Mouse (Mus musculus): Measurements from ENCODE around the gene Pjvk. TPM values are rescaled to one million over a fixed set of nuclear protein-coding genes. Genes with fewer than 3 reads are reported as not detected.

Gene Pjvk
- total and polyA plus RNA-seq, 3 experiments: 0.08 TPM; not detected in 2

DNA sequence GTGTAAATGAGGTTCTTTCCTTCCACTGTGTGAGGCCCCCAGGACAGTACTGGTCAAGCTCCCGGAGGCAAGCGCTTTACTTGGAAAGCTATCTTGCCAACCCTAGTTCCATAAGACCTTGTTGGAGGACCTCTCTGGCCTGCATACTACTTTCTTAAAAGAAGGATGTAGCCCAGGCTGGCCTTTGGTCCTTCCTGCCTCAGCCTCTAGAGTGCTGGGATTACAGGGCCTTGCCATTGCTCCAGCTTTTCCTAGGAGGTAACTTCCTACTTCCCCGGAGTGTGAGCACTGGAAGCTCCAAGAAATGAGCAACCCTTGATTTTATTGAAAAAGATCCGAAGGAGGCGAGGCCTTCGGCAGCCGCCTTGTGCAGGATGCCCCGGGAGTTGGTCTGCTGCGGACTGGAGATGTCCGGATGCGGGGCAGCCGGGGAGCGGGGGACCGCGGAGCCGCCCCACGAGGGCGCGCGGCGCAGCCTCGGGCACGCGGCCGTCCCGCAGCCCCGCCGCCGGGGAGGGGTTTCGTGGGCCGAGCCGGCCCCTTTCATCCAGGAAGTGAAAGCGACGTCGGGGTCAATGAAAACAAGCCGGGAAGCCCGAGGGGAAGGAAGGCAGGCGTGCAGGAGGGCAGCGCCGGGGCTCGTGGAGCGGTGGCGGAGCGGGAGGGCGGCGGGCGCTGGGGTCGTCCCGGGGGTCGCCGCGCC, 26.6 kb downstream of the Pjvk start, which contains the start of gene Plekha3:
Plekha3 (plus strand) TSS at position 557 of the 703 bp plus-strand sequence.
- H3K36me3 ChIP-seq (ENCODE audit: control insufficient read depth, insufficient read depth, low read length): peaks cover 5% of the 10 kb centered on the region; the same call in 1 of the 2 replicates
- intact Hi-C loops (cut with DNase I): loop anchor here (2.0 to 10.0 kb wide), 2 partner anchors 16 to 190 kb away; no protein-coding TSS in a partner anchor
- no peaks in the 10 kb centered on the region for H3K27me3 ChIP-seq (ENCODE audit: control insufficient read depth, insufficient read depth, low read length)
- peak within 1 kb of the TSS; percentile 81 for H3K4me3 ChIP-seq
- H3K4me1 ChIP-seq (ENCODE audit: control insufficient read depth, insufficient read depth, low read length): peaks cover 7% of the 10 kb centered on the region
- H3K79me2 ChIP-seq (replicated peaks; ENCODE audit: control insufficient read depth, insufficient read depth, low read length): peaks cover 5% of the 10 kb centered on the region
- 5% methylated on average over 41 of the region's 52 CpGs for WGBS
- H3K9ac ChIP-seq (ENCODE audit: low read depth, low read length): peak within 1 kb of the TSS; percentile 79
- TF ChIP-seq EP300 (IDR thresholded peaks at IDR 0.05; ENCODE audit: insufficient read depth, low read depth, low read length): no peak
- peak; percentile 62 for TF ChIP-seq POLR2A (IDR thresholded peaks at IDR 0.05; ENCODE audit: insufficient read depth, low read depth, low read length)
- no peak for TF ChIP-seq CTCF (IDR thresholded peaks at IDR 0.05)
- DNase-seq: peak; percentile 91
- H3K27ac ChIP-seq: peak within 1 kb of the TSS; percentile 76

DNA sequence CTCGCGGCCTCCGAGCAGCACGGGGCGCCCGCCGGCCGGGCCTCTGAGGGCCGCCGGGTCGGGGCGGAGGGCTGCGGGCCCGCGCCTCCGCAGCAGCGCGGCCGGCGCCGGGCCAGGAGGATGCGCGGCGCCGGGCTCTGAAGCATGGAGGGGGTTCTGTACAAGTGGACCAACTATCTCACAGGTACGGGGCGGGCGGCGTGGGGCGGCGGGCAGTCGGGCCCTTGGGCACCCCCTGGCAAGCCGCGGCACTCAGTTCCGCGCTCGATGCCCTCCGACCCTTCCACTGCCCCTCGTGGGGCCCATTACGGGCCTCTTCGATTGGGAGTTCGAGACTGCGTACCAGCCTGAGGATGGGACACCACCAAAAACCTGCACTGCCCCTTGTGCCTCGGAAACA, 27.2 kb downstream of the Pjvk start:
- intact Hi-C loops (cut with DNase I): loop anchor here (2.0 to 10.0 kb wide), 2 partner anchors 15 to 189 kb away; no protein-coding TSS in a partner anchor
- no peak for DNase-seq
- Histone ChIP-seq H3K27ac (peak overlapping the region; percentile 76), H3K9ac (ENCODE audit: low read depth, low read length) (peak overlapping the region; percentile 79), H3K79me2 (replicated peaks; ENCODE audit: control insufficient read depth, insufficient read depth, low read length) (peaks cover 5% of the 10 kb centered on the region), H3K36me3 (ENCODE audit: control insufficient read depth, insufficient read depth, low read length) (peaks cover 5% of the 10 kb centered on the region; the same call in 1 of the 2 replicates), H3K4me3 (peak overlapping the region; percentile 81), H3K27me3 (ENCODE audit: control insufficient read depth, insufficient read depth, low read length) (no peaks in the 10 kb centered on the region), H3K4me1 (ENCODE audit: control insufficient read depth, insufficient read depth, low read length) (peaks cover 7% of the 10 kb centered on the region)
- 1% methylated on average over 38 of the region's 44 CpGs for WGBS
- no peak for TF ChIP-seq CTCF (IDR thresholded peaks at IDR 0.05)

DNA sequence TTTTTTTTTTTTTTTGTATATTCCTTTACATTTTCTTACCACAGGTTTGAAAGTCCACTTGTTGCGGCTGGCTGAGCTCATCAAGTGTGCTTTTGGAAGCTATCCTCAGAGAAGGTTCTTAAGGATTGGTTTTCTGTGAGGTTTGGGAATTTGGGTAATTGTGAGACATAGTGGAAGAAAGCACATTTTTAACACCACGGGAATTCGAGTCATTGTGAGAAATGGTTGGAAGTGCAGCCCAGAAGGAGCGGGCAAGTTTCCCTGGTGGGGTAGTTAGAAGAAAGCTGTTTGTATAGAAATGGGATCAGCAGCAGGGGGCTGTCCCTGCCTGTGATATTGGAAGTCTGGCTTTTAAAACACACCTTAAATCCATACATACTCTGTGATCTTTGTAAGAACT, 27.7 kb downstream of the Pjvk start:
- Histone ChIP-seq H3K27me3 (ENCODE audit: control insufficient read depth, insufficient read depth, low read length) (no peaks in the 10 kb centered on the region), H3K9ac (ENCODE audit: low read depth, low read length) (no peak overlapping the region), H3K79me2 (replicated peaks; ENCODE audit: control insufficient read depth, insufficient read depth, low read length) (peaks cover 5% of the 10 kb centered on the region), H3K4me3 (peak overlapping the region; percentile 81), H3K4me1 (ENCODE audit: control insufficient read depth, insufficient read depth, low read length) (peaks cover 7% of the 10 kb centered on the region), H3K36me3 (ENCODE audit: control insufficient read depth, insufficient read depth, low read length) (peaks cover 5% of the 10 kb centered on the region; the same call in 1 of the 2 replicates), H3K27ac (no peak overlapping the region)
- TF ChIP-seq CTCF (IDR thresholded peaks at IDR 0.05) (no peak), POLR2A (IDR thresholded peaks at IDR 0.05; ENCODE audit: insufficient read depth, low read depth, low read length) (no peak), EP300 (IDR thresholded peaks at IDR 0.05; ENCODE audit: insufficient read depth, low read depth, low read length) (no peak)
- intact Hi-C loops (cut with DNase I): loop anchor here (2.0 to 10.0 kb wide), 2 partner anchors 15 to 189 kb away; no protein-coding TSS in a partner anchor
- 23% methylated on average over 4 of the region's 4 CpGs for WGBS
- DNase-seq: no peak

DNA sequence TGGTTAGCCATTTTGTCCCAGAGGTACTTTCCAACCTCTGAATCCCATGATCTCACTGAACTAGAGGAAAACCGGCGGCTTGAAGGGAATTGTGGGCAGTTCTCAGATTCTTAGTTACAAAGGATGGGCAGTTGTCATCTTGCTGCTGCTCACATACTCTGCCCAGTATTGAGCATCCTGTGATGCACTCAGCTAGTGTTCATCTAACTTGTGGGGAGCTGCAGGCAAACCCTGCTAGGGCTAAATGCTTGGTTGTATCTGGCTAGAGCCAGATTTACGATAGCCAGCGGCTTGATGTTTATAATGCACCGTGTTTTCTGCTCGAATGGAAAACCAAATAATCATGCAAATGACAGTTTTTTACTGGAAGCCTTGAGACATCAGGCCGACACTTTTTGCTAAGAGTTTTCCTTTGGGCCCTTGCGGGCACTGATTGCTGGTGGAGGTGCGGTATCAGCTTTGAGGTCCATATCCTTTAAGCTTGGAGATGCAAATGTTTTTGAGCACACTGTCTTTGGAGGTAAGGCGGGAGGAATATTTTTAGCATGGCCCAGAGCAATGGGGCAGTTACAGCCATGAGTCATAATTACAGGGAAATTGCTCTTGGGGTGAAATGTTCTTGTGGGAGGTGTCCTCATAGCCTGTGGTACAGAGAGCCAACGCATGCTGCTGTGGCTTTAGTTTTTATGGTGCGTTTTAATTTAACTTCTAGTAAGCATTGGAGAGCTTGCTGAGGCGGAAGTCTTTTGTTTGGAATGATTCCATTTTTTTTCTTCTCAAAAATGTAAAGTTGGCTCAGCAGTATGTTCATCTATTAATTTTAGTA, 28.3 kb downstream of the Pjvk start:
- WGBS: 57% methylated on average over 13 of the region's 13 CpGs
- intact Hi-C loops (cut with DNase I): loop anchor here (10.0 kb wide), 1 partner anchor 188 kb away; no protein-coding TSS in a partner anchor
- Histone ChIP-seq H3K27me3 (ENCODE audit: control insufficient read depth, insufficient read depth, low read length) (no peaks in the 10 kb centered on the region), H3K36me3 (ENCODE audit: control insufficient read depth, insufficient read depth, low read length) (peaks cover 5% of the 10 kb centered on the region; the same call in 1 of the 2 replicates), H3K4me1 (ENCODE audit: control insufficient read depth, insufficient read depth, low read length) (peaks cover 7% of the 10 kb centered on the region), H3K4me3 (peak overlapping the region; percentile 81; the same call in 1 of the 2 replicates), H3K79me2 (replicated peaks; ENCODE audit: control insufficient read depth, insufficient read depth, low read length) (peaks cover 5% of the 10 kb centered on the region), H3K27ac (no peak overlapping the region), H3K9ac (ENCODE audit: low read depth, low read length) (no peak overlapping the region)
- TF ChIP-seq POLR2A (IDR thresholded peaks at IDR 0.05; ENCODE audit: insufficient read depth, low read depth, low read length): no peak
- no peak for DNase-seq

DNA sequence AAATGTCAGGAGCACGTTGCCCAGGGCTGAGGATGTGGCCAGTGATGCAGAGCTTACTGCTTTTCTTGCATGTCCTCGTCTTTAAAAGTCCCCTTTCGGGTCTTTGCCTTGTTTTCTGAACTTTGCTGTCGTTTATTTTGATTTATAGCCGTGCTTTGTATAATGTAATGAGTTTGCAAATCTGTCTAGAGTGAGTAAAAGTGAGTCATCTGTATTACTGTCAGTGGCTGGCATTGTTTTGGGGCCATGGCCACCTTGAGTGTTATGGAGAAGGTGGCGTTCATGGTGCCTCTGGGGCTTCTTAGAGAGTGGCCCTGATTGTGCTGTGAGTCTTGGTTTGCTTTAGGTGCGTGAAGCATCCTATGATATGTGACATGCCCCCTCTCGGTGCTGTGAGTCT, 34.0 kb downstream of the Pjvk start:
- Histone ChIP-seq H3K27me3 (ENCODE audit: control insufficient read depth, insufficient read depth, low read length) (no peaks in the 10 kb centered on the region), H3K4me1 (ENCODE audit: control insufficient read depth, insufficient read depth, low read length) (peaks cover 1% of the 10 kb centered on the region), H3K79me2 (replicated peaks; ENCODE audit: control insufficient read depth, insufficient read depth, low read length) (peaks cover 5% of the 10 kb centered on the region), H3K27ac (no peak overlapping the region), H3K4me3 (no peak overlapping the region), H3K9ac (ENCODE audit: low read depth, low read length) (no peak overlapping the region), H3K36me3 (ENCODE audit: control insufficient read depth, insufficient read depth, low read length) (no peaks in the 10 kb centered on the region; the same call in 1 of the 2 replicates)
- 93% methylated on average over 8 of the region's 8 CpGs for WGBS
- TF ChIP-seq EP300 (IDR thresholded peaks at IDR 0.05; ENCODE audit: insufficient read depth, low read depth, low read length): no peak
- TF ChIP-seq POLR2A (IDR thresholded peaks at IDR 0.05; ENCODE audit: insufficient read depth, low read depth, low read length): no peak
- TF ChIP-seq CTCF (IDR thresholded peaks at IDR 0.05): no peak
- intact Hi-C loops (cut with DNase I): no loop called here
- no peak for DNase-seq
